Mouse (Mus musculus) heart, postnatal 14 days (tissue): ENCODE results near the gene Cpne4. TPM values are rescaled to one million over a fixed set of nuclear protein-coding genes. Genes with fewer than 3 reads are reported as not detected.

Source experiments
- DNase-seq, 2 experiments: peaks; one replicate each; pipeline ENCODE4 v3.0.0; 2021 to 2022
- intact Hi-C: fragments of 180-260 bp; cut with DNase I; formaldehyde crosslinking; loops from one replicate; pipeline ENCODE4 v1.15.1; 2025
- total RNA-seq, 2 experiments: library from RNA; stranded (reverse); gene quantifications; 2 replicates each; pipeline ENCODE4 v1.2.3; 2021

The Cpne4 gene
- total RNA-seq, 2 experiments from 2014 or later: 0.07 TPM; not detected in 1

DNA sequence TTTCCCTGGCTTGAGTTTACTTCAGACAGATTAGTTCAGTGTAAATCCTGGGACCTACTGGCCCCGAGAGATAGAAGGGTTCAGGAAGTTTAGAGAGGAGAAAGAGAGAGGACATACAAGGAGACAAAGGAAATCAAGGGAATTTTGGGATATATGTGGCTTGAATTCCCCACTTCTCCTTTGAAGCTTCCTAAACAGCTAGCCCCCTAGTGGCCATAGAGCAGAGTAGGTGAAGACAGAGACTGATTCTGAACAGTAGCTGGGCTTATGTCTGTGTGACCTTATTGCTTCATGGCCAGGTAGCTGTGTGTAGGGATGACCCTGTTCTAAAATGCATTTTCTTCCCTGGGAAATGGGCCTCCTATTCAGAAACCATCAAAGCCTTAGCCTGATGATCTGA lies 129.6 kb downstream of the Cpne4 start:
- intact Hi-C loops: no loop called here

DNA sequence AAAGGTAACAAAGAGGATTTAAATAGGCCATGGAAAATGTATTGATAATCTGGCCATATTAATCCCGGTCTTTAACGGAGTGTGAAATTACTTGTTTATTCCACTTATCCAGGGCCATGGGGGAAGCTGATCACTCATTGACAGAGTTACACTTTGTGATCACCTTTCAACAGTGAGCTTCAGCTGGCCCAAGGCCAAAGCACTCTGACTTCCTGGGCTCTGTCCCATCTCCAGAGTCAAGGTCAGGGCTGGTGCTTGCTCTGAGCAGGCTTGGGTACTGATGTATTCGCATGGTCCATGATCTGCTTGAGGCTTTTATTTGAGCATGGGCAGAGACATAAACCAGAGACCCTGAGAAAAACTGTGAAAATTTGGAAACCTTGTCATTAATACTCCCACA lies 131.5 kb downstream of the Cpne4 start:
- intact Hi-C loops: no loop called here
- DNase-seq: no peak

More for the DNA sequence above, 129.6 kb downstream of the Cpne4 start:
- no peak for DNase-seq

DNA sequence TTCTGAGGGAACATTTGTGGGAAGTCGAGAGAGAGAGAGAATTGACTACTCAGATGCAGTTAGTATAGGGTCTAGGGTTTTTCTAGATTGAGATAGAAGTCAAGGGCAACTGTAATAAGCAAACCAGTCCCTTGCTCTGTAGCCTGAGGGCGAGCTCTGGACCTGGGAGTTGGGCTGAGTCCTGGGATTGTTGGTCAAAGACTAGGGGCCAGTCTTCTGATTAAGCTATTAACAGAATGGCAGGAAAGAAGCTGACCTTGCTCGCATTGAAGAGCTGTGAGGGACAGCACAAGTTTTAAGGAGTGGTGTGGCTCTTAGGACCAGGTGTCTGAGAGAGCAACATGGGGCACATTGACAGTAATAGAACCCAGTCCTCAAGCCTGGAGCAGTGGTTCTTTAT lies 140.0 kb downstream of the Cpne4 start:
- no peak for DNase-seq
- intact Hi-C loops: no loop called here

- peak; percentile 2 to 5 for DNase-seq
- intact Hi-C loops: no loop called here
Observed at GRCm38 (mm10) chr9:104693145-104693544, 146.1 kb downstream of the Cpne4 start.

DNA sequence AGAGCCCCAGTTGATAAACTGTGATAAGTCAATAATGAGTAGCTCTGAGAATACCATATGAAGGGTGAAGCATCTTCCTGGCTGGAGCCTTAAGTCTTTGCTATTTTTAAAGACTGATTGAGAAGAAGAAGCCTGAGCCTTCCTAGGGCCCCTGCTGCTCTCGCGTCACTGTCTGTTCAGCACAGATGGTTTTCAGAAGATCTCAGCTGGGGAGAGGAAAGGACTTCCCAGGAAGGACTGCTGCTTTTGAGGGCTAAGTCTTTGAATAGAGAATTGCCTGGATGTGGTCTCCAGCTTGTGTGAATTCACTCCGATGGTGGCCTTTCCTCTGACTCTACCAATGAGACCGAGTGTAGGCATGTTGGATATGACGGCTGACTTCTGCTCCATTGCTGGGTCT lies 163.7 kb downstream of the Cpne4 start:
- intact Hi-C loops: no loop called here
- no peak for DNase-seq

DNA sequence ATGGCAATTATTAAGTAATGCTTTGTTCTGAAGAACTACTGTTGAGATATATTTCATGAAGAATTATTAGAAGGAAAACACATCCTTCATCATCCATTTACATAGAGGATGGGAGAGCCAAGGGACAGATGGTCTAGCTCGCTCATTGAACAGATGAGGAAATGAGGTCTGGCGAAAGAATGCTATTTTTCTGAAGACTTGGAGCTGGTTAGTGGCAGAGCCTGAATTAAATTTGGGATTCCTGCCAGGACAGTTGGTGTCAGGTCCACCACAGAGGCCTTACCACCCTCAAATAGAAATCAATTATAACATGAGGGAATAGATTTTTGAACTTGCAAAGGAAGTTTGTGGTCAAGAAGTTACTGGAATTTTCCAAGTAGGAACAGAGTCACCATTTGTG lies 178.2 kb downstream of the Cpne4 start:
- no peak for DNase-seq
- intact Hi-C loops: no loop called here

DNA sequence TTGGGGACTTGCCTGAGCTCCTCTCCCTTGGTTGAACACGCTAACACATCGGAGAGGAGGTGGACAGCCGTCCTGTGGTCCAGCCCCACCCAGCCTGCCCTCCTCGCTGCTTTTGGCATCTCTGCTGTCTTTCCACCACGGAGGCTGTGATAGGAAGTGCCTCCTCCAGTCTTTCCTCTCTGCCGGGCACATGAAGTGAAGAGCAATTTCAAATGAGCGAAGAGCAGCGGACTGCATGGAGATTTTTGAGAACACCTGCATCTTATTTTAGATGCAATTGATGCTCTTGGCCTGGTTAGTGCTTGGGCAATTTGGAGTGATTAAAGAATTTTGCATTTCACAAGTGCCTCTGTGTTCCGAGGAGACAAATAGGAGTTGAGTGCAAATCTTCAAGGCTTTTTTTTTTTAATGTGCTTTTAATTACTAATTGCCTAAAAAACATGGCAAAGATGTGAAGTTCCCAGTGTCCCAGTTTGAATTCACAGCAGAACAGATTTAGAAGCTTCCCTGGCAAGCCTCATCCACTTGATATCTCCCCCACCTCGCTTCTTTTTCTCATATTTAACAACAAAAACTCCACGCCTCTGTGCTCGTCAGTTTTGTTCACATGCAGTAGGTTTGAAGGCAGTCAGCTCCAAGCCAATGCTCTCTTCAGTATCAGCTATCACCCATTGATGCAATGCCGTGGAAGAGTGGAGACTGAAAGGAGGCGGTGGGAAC lies 195.7 kb downstream of the Cpne4 start:
- no peak for DNase-seq
- intact Hi-C loops: no loop called here

GRCm38 (mm10) chr9:104755519-104755918 lies 208.4 kb downstream of the Cpne4 start:
- no peak for DNase-seq
- intact Hi-C loops: no loop called here

DNA sequence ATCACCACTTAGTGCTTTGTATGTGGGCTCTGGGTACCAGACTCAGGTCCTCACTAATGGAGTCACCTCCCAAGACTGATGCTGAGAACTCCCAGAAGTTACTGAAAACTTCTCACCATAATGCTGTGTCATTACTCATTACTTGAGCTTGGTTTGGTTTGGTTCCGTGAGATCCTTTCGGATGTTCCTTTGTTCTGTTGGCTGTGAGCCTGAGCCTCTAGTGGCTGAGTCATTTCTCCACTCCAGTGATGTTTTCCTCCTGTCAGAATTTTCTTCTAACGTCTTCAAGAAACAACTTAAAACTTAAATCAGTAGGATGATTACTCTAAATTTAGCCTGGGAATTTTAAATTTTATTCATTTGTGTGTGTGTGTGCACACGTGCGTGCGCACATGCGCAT lies 212.9 kb downstream of the Cpne4 start:
- no peak for DNase-seq
- intact Hi-C loops: no loop called here

- intact Hi-C loops: no loop called here
- no peak for DNase-seq
Observed at GRCm38 (mm10) chr9:104776198-104776815, 229.2 kb downstream of the Cpne4 start.

DNA sequence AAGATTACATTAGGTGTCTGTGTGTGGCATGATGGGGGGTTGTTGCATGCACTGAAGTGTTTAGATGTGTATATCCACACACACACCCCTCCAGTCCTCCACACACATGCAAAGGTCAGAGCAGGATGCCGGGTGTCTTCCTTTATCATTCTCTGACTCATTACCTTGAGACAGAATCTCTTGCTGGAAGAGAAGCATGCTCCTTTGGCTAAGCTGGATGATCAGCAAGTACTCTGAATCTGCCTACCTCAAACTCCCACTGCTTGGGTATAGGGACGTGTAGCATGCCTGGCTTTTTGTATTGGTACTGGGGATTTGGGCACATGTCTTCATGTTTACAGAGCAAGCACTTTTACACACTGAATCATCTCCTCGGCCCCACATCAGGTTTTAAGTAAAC lies 230.0 kb downstream of the Cpne4 start:
- DNase-seq: no peak
- intact Hi-C loops: no loop called here

- no peak for DNase-seq
- intact Hi-C loops: no loop called here
Observed at GRCm38 (mm10) chr9:104777780-104778179, 230.7 kb downstream of the Cpne4 start.

- DNase-seq: no peak
Observed at GRCm38 (mm10) chr9:104796601-104797000, 249.5 kb downstream of the Cpne4 start.

GRCm38 (mm10) chr9:104804776-104805175 lies 257.7 kb downstream of the Cpne4 start:
- no peak for DNase-seq
- intact Hi-C loops: no loop called here

More at GRCm38 (mm10) chr9:104796601-104797000, 249.5 kb downstream of the Cpne4 start:
- intact Hi-C loops: no loop called here

DNA sequence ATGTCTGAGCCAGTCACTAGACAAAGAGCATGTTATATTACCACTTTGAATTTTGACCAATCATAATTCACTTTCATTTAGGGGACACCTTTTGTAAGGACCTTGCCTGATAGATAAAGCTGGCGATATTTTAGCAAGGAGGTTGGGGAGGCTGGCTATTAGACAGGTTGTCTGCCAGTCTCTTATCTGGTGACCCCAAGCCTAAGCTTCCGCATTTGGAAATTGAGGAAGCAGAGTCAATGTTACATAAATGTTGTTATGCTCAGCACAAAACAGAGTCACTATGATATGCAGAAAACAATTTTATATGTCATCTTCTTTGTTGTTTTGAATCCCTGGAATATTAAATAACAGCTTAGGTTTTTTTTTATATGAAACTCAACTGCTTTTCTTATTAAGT lies 267.6 kb downstream of the Cpne4 start:
- DNase-seq: no peak
- intact Hi-C loops: no loop called here

GRCm38 (mm10) chr9:104828646-104829045 lies 281.6 kb downstream of the Cpne4 start:
- intact Hi-C loops: no loop called here
- DNase-seq: no peak

DNA sequence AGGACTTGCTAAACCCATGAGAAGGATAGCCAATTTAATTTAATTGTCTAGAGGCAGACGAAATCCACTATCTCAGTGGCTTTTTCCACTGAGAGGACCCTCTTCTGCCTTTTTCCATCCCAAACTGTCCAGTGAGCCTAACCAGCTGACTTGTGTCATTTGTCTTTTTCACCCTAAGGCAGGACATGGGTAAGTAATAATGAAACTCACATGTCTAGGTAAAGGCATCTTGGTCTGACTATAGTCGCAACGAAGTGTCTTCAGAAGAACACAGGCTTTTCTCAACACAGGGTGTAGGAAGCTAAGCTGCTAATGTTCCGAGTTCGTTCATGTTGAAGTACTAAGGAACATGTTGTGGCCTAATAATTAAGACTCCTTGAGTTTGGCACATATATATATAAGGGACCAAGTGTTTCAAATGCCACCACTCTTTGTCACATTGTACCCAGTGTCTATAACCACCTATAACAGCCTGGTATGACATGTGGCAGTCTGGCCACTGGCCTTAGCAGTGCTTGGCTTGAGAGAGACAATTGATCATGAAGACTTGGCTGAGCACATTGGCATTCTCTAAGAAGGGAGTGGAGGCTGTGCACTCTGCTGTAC lies 286.0 kb downstream of the Cpne4 start:
- DNase-seq: no peak
- intact Hi-C loops: no loop called here

DNA sequence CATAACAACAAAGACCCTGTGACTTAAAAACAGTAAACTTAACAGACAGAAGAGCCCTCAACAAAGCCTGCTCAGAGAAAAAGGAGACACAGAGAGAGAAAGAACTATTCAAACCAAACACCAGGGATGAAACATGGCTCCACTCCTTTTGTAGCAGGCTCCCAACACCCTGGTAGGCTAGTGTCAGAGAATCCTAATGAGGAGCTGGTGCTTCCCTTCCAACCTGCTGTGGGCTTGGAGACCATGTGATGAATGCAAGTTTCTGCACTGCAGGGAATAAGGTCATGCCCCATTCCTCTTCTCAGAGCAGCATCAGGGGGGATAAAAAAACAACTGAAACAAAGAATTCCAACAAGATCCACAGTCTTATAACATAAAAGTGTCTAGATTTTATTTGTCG lies 290.8 kb downstream of the Cpne4 start:
- no peak for DNase-seq
- intact Hi-C loops: no loop called here

GRCm38 (mm10) chr9:104841278-104841677 lies 294.2 kb downstream of the Cpne4 start:
- DNase-seq: no peak
- intact Hi-C loops: no loop called here

DNA sequence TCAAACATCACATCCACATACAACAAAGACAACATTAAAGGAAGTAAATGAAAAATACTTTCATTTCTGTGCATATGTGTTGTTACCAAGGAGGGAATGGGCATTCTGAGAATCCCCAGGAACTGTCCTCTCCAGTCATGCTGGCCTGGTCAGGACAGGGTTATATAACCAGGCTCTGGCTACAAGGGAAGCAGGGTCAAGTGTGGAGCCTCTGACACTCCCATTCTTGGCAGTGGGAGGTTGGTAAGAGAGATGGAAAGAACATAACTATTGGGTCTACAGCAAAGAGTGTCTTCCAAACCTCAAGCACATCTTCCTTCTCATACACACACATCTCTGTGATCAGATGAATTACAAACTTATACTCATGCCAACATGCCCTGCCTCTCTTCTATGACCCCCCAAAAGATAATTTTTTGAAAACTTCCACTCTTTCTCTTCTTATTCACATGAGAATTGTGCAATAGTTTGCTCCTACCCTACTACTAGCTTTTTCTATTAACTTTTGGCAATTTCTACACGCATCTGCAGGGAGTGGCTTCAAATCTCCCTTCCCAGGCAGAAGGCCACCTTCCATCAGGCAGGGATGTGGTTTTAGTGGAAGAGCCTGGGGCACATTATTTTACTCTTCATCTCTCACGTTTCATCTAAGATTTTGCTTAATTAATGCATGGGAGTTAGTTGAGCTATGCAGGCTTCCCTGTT lies 298.3 kb downstream of the Cpne4 start:
- no peak for DNase-seq
- intact Hi-C loops: no loop called here

GRCm38 (mm10) chr9:104853701-104854100 lies 306.6 kb downstream of the Cpne4 start:
- DNase-seq: no peak

More at GRCm38 (mm10) chr9:104853701-104854100, 306.6 kb downstream of the Cpne4 start:
- intact Hi-C loops: no loop called here
